Mouse (Mus musculus) olfactory bulb, adult 2 months (tissue): ENCODE data around the gene Hist1h4b. TPM values are rescaled to one million over a fixed set of nuclear protein-coding genes. Genes with fewer than 3 reads are reported as not detected.
A peak's percentile ranks its signal among the peaks of the same experiment; 100 is the strongest.

Experiments
- H3K27ac ChIP-seq: fragments of 200-500 bp; 2 replicates; pipeline ENCODE4 v1.5.1; 2012; ENCODE audit warnings: low read depth, low read length; ENCODE audit not compliant: insufficient read depth
- H3K4me1 ChIP-seq: fragments of 200-500 bp; 2 replicates; pipeline ENCODE4 v1.6.1; 2012; ENCODE audit warnings: low read length; ENCODE audit not compliant: control insufficient read depth, insufficient read depth
- H3K4me3 ChIP-seq: fragments of 200-500 bp; 2 replicates; pipeline ENCODE4 v1.5.1; 2012; ENCODE audit warnings: mild to moderate bottlenecking, low read depth, low read length, moderate library complexity; ENCODE audit not compliant: insufficient read depth
- CTCF ChIP-seq: fragments of 200-500 bp; IDR thresholded peaks from 2 replicates; pipeline ENCODE4 v1.5.1; 2012; ENCODE audit warnings: low read depth, mild to moderate bottlenecking, low read length, moderate library complexity; ENCODE audit not compliant: insufficient read depth
- POLR2A ChIP-seq: fragments of 200-500 bp; IDR thresholded peaks from 2 replicates; pipeline ENCODE4 v1.6.1; 2012; ENCODE audit warnings: mild to moderate bottlenecking, low read depth, low read length, moderate library complexity; ENCODE audit not compliant: insufficient read depth
- WGBS: fragments of 180-500 bp; shearing (Covaris S2); methylation state at CpG from one replicate; pipeline ENCODE4 v1.1.7; 2018; 5-methylcytosine and 5-hydroxymethylcytosine counted together
- polyA plus RNA-seq: library from polyadenylated mRNA; stranded (reverse); fragments of >200 nt; gene quantifications from 2 replicates; pipeline ENCODE4 v1.2.4, GENCODE M21; 2012; ENCODE audit warnings: low replicate concordance; ENCODE audit not compliant: missing spikeins, insufficient read depth, insufficient read length

Gene Hist1h4b
- polyA plus RNA-seq, 1 experiment: not detected

GRCm38 (mm10) chr13:23738677-23739068, 18.1 kb upstream of the Hist1h4b start, which contains the start of gene Hist1h1c:
TSS of gene Hist1h1c (plus strand) at chr13:23738808.
- Histone ChIP-seq H3K27ac (peak within 1 kb of the TSS; percentile 91), H3K4me1 (no peaks in the 10 kb centered on the region), H3K4me3 (peak within 1 kb of the TSS; percentile 51)
- under 1% methylated on average over 37 of the region's 38 CpGs for WGBS
- TF ChIP-seq POLR2A (peak; percentile 97), CTCF (no peak)

- under 1% methylated on average over 39 of the region's 39 CpGs for WGBS
- H3K4me1 ChIP-seq: no peaks in the 10 kb centered on the region
- no peak for TF ChIP-seq CTCF
- TF ChIP-seq POLR2A: no peak; the same call in 1 of the 2 replicates
- H3K4me3 ChIP-seq: peak overlapping the region; percentile 51
- peak overlapping the region; percentile 66 for H3K27ac ChIP-seq
Observed at GRCm38 (mm10) chr13:23739069-23739921, 17.5 kb upstream of the Hist1h4b start.

GRCm38 (mm10) chr13:23739922-23740252, 16.9 kb upstream of the Hist1h4b start:
- no peak; the same call in 1 of the 2 replicates for TF ChIP-seq POLR2A
- TF ChIP-seq CTCF: no peak
- H3K27ac ChIP-seq: peak overlapping the region; percentile 60
- H3K4me3 ChIP-seq: peak overlapping the region; percentile 51
- WGBS: under 1% methylated on average over 14 of the region's 14 CpGs
- 0 out of 2 replicates have a peak, but pooled peaks cover under 1% of the 10 kb centered on the region for H3K4me1 ChIP-seq

- H3K4me1 ChIP-seq: peaks cover 5% of the 10 kb centered on the region
- H3K4me3 ChIP-seq: no peak overlapping the region
- H3K27ac ChIP-seq: peak overlapping the region; percentile 64
- TF ChIP-seq POLR2A: no peak
- no peak for TF ChIP-seq CTCF
- 33% methylated on average over 13 of the region's 13 CpGs for WGBS
Observed at GRCm38 (mm10) chr13:23740256-23740840, 16.5 kb upstream of the Hist1h4b start.

GRCm38 (mm10) chr13:23740910-23741309, 15.9 kb upstream of the Hist1h4b start:
- TF ChIP-seq CTCF (no peak), POLR2A (no peak)
- H3K4me3 ChIP-seq: no peak overlapping the region
- no peak overlapping the region for H3K27ac ChIP-seq
- 70% methylated on average over 5 of the region's 5 CpGs for whole genome bisulfite sequencing
- H3K4me1 ChIP-seq: peaks cover 5% of the 10 kb centered on the region

- Histone ChIP-seq H3K4me3 (no peak overlapping the region), H3K4me1 (peaks cover 8% of the 10 kb centered on the region), H3K27ac (no peak overlapping the region)
- TF ChIP-seq POLR2A (no peak), CTCF (no peak)
Observed at GRCm38 (mm10) chr13:23742007-23742406, 14.8 kb upstream of the Hist1h4b start.

GRCm38 (mm10) chr13:23743215-23743614, 13.6 kb upstream of the Hist1h4b start:
- Histone ChIP-seq H3K4me3 (no peak overlapping the region), H3K27ac (no peak overlapping the region), H3K4me1 (peaks cover 9% of the 10 kb centered on the region)
- WGBS: 82% methylated on average over 5 of the region's 5 CpGs
- no peak for TF ChIP-seq CTCF
- TF ChIP-seq POLR2A: no peak

GRCm38 (mm10) chr13:23743963-23744362, 12.8 kb upstream of the Hist1h4b start:
- no peak for TF ChIP-seq CTCF
- no peak for TF ChIP-seq POLR2A
- WGBS: 29% methylated on average over 4 of the region's 4 CpGs
- Histone ChIP-seq H3K4me1 (peaks cover 9% of the 10 kb centered on the region), H3K27ac (no peak overlapping the region), H3K4me3 (no peak overlapping the region)
